Mouse (Mus musculus): ENCODE measurements around the gene Dguok.
A peak's percentile ranks its signal among the peaks of the same experiment; 100 is the strongest.

Dguok gene

GRCm38 (mm10) chr6:83455328-83456130, 51.2 kb downstream of the Dguok start:
- DNase-seq, result no peak

- DNase-seq, result no peak
These were observed 53.1 kb downstream of the Dguok start for GRCm38 (mm10) chr6:83453706-83454105.

DNA sequence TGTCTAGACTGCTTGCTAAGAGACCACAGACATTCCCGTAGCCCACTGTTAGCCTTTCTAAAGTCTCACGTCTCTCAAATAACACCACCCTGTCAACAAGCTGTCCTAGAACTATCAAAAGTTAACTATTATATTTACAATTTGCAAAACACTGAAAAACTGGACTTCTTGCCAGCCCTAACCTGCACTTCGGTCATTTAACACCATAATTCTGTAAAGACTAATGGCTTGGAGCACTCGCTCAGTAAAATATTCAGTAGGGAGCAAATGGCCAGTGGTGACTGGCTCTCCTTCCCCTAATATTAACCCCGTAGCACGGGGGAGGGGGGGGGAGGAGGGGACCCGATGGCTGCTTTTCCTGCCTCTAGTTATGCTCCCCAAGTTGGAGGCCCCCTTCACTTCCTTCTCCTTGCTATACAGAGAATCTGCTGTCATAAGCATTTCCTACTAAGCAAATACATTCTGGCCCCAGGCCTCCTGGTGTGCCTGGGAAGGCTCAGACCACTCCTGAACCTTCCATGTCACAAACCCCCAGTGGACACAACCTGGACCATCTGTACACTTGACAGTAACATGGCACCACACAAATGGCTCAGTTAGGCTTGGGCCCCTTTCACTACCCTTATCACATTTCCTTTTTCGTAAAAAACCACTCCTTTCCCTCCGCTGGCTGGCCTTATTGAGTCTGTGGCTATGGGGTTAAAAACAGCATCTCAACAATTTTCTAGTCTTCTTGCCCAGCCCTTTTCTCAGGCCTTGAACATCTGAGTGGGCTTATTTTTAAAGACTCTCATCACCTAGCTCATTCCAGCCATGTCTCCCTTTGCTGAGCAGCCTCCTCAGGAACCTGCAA, 56.1 kb downstream of the Dguok start:
- DNase-seq, result peak; percentile 55

- DNase-seq, result no peak
These were observed 57.3 kb downstream of the Dguok start for GRCm38 (mm10) chr6:83449440-83449839.

GRCm38 (mm10) chr6:83448911-83449310, 57.9 kb downstream of the Dguok start:
- DNase-seq, result no peak

DNA sequence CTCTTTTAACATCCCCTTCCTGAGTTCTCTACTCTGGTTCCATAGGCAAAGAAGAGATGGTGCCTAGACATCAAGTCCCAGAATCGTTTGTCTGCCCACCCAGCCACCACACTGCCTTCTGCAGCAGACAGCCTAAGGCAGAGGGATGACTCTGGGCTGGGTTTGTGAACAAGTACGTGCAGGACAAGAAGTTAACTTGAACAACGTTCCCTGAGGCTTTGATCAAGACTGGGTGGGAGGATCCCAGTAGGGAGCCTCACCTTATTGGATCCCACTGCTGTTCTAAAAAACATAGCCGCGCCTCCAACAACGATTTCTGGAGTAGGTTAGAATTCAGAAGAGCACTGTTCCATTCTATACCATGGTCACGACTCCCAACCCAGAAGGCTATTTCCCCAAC, 59.7 kb downstream of the Dguok start:
- DNase-seq, result no peak

GRCm38 (mm10) chr6:83445796-83446195, 61.0 kb downstream of the Dguok start:
- peak; percentile 73 for DNase-seq

DNA sequence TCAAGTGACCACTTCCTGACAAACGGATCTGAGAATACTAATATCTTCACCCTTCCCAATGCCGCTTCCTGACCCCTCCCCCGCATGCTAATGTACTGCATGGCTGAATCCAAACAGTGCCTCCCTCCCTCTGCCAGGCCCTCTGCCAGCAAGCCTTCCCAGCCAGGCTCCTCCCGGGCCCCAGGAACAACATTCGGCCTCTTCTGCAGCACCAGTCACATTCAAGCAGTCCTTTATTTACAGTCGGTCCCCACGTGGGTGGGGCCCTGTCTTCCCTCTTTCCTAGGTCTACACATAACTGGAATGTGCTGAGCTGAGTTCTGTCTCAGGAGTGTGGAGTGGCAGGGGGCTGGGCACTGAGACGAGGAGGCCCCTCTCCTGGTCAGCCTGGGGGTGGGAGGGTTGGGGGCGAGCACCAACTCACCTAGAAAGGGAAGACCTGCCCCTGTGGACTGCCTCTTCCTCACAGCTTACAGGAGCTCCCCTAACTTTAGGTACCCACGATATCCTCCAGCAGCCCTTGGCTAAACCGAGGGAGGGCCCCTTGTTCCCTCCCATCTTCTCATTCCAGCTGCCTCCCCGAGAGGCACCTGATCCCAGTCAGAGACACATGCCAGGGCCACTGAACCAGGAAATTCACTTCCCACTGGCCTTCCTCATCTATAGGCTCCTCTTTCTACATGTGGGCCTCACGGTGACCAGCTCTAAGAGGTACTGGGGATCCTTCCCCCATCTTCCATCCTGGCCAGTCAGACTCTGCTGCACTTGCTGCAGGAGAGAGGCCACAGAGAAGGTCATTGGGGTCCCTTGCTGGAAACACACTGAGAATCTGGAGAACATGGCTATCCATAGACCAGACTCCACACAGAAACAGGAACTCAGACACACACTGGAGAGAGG, 63.1 kb downstream of the Dguok start:
- peak; percentile 95 for DNase-seq

DNA sequence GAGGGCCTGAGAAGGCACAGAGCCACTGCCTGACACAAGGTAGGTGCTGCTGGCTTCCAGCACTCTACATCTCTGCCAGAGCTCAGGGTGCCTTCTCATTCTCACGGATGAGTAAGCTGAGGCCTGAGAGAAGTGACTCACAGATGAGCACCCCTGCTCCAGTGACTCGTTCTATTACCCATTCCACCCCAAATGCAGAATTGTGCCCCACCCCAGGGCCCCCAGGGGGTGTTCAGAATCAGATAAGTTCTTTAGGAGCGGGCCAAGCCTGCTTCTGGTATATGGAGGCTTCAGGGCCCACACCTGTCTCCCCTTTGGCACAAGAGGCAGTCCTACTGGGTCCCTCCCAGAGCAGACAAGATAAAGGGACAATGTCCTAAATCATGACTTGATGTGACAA, 64.1 kb downstream of the Dguok start:
- DNase-seq, result peak; percentile 55

GRCm38 (mm10) chr6:83441259-83442061, 65.3 kb downstream of the Dguok start:
- peak; percentile 91 for DNase-seq

DNA sequence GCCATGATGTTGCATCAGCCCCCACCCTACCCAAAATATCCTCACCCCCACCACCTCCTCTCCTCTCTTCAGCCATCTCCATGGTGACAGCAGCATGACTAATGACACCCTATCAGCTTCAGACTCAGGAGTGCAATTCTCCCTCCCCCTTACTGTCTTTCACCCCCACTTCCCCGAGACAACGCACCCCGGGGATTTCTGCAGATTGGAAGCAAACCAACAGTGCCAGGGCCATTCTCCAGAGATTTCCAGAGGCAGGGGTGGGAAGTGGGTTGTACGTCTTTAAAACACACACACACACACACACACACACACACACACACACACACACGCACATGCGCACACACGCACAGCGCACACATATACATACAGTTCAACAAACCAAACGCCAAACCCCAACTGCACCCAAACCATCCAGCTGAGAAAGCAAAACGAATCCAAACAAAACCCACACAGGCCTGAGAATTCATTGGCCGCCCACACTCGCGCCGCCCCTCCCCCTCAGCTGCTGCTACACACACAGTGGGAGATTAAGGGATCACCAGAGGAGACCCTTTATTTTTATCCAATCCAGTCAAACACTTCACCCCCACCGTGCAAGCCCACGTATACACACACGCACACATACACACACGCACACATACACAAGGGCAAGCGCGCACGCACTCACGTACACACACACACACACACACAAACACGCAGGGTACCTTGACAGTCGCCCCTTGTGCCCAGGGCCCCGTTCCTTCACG, 66.1 kb downstream of the Dguok start:
- DNase-seq, result peak; percentile 66

DNA sequence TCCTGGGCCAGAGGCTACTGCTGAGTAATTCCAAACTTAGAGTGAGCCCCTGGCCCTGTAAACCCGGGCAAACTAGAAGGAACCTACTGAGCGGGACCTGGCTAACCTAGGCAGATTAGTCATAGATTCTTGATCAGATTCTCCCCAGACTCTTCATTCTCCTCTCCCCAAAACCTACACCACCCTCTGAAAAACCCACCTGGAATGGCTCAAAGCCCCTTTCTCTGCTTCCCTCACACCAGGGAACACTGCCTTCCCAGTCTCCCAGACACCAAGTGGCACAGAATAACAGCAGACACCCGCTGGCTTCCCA, 66.6 kb downstream of the Dguok start:
- DNase-seq, result no peak

DNA sequence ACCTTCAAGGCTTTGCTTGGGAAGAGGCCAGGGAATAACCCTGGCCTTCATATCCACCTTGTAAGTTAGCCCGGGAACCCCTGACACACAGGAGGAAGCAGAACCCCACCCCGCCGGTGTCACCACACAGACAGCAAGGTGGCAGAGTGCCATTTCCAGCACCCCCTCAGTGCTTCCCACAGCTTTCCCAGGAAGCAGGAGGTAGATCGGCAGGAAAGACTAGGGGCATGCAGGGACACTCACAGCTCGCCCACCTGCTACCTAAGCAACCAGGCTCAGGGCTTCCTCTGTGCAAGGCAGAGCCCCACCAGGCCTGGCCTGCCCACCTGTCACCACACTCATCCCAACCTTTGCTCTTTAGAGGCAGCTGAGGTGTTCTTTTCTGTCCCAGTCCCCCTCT, 67.0 kb downstream of the Dguok start:
- DNase-seq, result peak; percentile 38

DNA sequence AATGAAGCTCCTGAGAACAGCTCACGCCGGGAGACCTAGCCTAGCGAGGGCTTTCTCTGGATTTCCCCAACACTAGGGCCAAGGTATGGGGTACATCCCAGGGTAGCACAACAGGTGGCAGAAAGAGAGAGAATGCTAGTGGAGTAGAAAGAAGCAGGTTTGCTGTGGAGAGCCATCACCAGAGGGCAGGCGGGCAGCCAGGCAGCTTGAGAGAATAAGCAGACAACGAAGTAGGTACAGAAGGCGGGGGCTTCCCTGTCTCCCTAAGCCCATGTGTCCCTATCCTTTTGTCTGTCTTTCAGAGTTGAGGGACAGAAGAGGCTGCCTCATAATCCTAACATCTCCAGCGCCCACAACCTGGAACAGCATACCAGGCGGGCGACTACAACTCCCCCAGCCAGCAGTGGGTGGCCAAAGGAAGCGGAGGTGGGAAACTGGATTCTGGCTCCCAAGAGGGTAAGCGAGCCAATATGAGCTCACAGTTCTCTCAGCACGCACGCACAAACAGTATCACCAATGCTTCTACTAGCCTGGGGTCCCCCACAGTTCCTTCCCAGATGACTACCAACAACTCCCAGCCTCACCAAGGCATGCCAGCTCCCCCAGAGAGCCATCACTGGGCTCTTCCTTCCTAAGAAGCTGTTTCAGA, 67.5 kb downstream of the Dguok start:
- no peak for DNase-seq

DNA sequence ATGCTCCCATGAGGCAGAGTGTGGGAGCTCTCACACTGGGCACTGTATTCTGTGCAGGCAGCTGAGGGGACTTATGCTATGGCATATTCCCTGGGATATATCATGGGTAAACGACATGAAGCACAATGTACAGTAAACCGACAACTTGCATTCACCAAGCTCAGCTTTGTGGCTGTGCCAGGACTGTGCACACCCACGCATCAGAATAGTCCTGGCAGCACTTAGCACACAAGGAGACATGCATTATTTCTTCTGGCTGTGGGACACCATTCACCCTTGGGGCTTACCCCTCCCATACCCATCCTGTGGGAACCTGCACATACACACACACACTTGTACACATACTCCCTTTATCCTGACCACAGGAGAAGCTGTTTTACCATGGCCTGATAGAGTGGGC, 68.2 kb downstream of the Dguok start:
- DNase-seq, result no peak

DNA sequence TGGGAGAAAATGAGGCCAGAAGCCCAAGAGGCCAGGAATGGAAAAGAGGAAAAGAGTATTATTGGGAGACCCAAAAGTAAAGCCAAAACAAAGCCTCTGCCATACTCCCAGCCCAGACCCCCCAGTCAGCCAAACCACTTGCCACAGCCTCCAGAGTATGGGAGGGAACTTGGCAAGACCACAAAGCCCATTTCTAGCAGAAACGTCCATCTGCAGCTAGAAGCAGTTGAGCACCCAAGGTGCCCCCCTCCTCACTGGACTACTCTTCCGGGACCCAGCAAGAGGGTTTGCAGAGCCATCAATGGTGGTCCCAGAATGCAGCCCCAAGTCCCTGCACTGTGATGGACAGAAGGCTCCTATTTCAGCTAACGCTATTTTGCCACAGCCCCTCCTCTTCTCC, 69.0 kb downstream of the Dguok start:
- DNase-seq, result no peak

DNA sequence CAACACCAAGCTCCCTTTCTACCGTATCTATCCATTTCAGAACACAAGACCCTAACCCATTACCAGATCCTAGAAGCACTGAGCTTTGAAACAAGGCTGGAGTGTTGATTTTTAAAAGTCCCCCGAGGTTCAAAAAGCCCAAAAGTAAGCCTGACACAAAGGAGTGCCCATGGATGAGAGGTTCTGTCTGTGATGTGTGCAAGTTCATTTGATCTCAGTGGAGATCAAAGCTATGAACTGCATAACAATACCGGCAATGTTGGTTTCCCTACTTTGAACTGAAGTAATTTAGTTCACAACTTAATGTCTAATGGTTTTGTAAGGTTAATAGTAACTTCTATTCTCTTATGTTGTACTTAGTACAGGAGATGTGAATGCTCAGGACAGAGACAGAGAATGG, 69.5 kb downstream of the Dguok start:
- DNase-seq, result no peak

GRCm38 (mm10) chr6:83436547-83436946, 70.2 kb downstream of the Dguok start:
- DNase-seq, result no peak

- DNase-seq, result no peak
These were observed 71.6 kb downstream of the Dguok start for GRCm38 (mm10) chr6:83435174-83435573.

DNA sequence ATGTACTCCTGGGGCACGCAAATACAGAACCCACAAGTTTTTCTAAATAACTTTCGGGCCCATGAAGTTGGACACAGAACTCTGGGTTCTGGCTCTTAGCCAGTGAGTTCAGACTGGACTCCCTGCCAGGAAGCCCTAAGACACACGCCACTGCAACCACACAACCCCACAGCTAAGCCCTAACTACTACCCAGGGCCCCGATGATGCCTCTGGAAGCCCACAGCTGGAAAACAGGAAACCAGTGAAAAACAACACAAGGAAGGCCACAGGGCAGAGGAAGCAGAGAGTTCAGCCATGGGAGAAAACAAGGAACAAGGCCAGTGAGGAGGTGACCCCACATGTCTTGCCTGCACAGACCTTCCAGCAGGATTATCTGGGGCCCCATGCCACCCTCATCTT, 73.2 kb downstream of the Dguok start:
- peak; percentile 44 for DNase-seq

DNA sequence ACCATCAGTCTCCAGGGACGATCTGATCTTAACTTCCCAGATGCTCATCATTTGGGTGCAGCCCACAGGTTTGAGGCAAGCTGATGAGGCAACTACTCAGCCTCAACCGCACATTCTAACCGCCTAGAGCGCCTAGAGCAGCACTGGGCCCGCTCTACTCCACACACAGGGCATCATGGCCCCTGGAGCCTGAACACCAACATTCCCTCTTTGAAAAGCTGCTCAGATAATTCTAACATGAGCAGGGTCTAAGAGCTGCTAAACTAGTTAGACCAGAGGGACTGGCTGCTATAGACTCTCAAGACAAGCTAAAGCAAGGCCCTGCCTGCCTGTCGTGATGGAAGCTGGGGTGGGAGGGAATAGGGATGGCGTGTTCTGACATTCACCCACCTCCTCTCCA, 73.8 kb downstream of the Dguok start:
- DNase-seq, result no peak
